Mouse (Mus musculus) hindbrain, embryonic 13.5 days (tissue): Measurements from ENCODE around the gene Osbpl3. TPM values are rescaled to one million over a fixed set of nuclear protein-coding genes. Genes with fewer than 3 reads are reported as not detected.

Experiments used
- ATAC-seq: fragments of 200-750 bp; cut with Nextera tagmentation; 2 replicates; pipeline ENCODE4 v1.8.0; 2017; ENCODE audit warnings: moderate TSS enrichment; ENCODE audit not compliant: low FRiP score
- H3K27ac ChIP-seq: fragments of 300-500 bp; sonication (generic); 2 replicates; pipeline ENCODE4 v1.5.1; 2015; ENCODE audit warnings: inconsistent platforms, mild to moderate bottlenecking, moderate library complexity
- H3K27me3 ChIP-seq: fragments of 300-500 bp; sonication (generic); 2 replicates; pipeline ENCODE4 v1.6.1; 2015; ENCODE audit warnings: mild to moderate bottlenecking, inconsistent platforms
- H3K36me3 ChIP-seq: fragments of 300-500 bp; sonication (generic); 2 replicates; pipeline ENCODE4 v1.6.1; 2015; ENCODE audit warnings: mild to moderate bottlenecking, inconsistent platforms
- H3K4me1 ChIP-seq: fragments of 300-500 bp; sonication (generic); replicated peaks from 2 replicates; pipeline ENCODE4 v1.6.1; 2015; ENCODE audit warnings: inconsistent platforms
- H3K4me2 ChIP-seq: fragments of 300-500 bp; sonication (generic); 2 replicates; pipeline ENCODE4 v1.6.1; 2015; ENCODE audit warnings: inconsistent platforms, mild to moderate bottlenecking, moderate library complexity
- H3K4me3 ChIP-seq: fragments of 300-500 bp; sonication (generic); 2 replicates; pipeline ENCODE4 v1.5.1; 2015; ENCODE audit warnings: mild to moderate bottlenecking, inconsistent platforms
- H3K9ac ChIP-seq: fragments of 300-500 bp; sonication (generic); 2 replicates; pipeline ENCODE4 v1.6.1; 2015; ENCODE audit warnings: mild to moderate bottlenecking, inconsistent platforms
- H3K9me3 ChIP-seq: fragments of 300-500 bp; sonication (generic); 2 replicates; pipeline ENCODE4 v1.6.1; 2016; ENCODE audit warnings: inconsistent platforms
- whole genome bisulfite sequencing: fragments of 180-500 bp; shearing (Covaris S2); methylation state at CpG from one replicate; pipeline ENCODE4 v1.1.7; 2015; 5-methylcytosine and 5-hydroxymethylcytosine counted together
- polyA plus RNA-seq: library from polyadenylated mRNA; unstranded; fragments of >200 nt; fragmentation: Nextera tagmentation; extraction: Ambion mirVana; gene quantifications from 2 replicates; pipeline ENCODE4 v1.2.1, GENCODE M21; 2015

The Osbpl3 gene
- polyA plus RNA-seq, 1 experiment from 2014 or later: 4.8 TPM

- Histone ChIP-seq H3K4me3 (no peak overlapping the region), H3K36me3 (no peaks in the 10 kb centered on the region), H3K4me2 (no peak overlapping the region), H3K9ac (no peak overlapping the region), H3K27me3 (no peaks in the 10 kb centered on the region), H3K4me1 (no peaks in the 10 kb centered on the region), H3K9me3 (no peaks in the 10 kb centered on the region; the same call in 1 of the 2 replicates), H3K27ac (no peak overlapping the region)
- no peak for ATAC-seq
- 88% methylated on average over 9 of the region's 9 CpGs for WGBS
Measured at GRCm38 (mm10) chr6:50464690-50465485, 8.9 kb upstream of the Osbpl3 start.

DNA sequence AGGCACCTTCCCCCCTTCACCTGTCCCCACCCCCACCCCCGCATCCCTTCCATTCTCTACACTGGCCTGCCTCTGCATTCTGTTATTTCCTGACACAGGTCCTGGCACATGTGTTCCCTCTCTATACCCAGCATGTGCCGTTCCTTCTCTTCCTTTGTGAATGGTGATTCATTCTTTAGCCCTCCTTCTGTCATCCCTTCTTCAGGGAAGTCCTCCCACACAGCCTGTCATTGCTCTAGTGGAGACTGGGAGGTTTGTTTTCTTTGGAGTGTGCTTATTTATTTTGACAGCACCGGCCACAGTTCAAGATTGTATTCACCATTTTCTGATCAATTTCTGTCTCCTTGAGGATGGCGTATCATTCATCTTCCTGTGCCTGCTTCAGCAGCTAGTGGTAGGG lies 6.0 kb upstream of the Osbpl3 start:
- H3K36me3 ChIP-seq: no peaks in the 10 kb centered on the region
- no peak overlapping the region for H3K4me3 ChIP-seq
- no peaks in the 10 kb centered on the region for H3K4me1 ChIP-seq
- ATAC-seq: no peak
- H3K27me3 ChIP-seq: peaks cover 6% of the 10 kb centered on the region; the same call in 1 of the 2 replicates
- no peaks in the 10 kb centered on the region; the same call in 1 of the 2 replicates for H3K9me3 ChIP-seq
- H3K27ac ChIP-seq: no peak overlapping the region
- H3K4me2 ChIP-seq: no peak overlapping the region
- H3K9ac ChIP-seq: no peak overlapping the region
- 77% methylated on average over 4 of the region's 4 CpGs for WGBS

GRCm38 (mm10) chr6:50461585-50461984 lies 5.6 kb upstream of the Osbpl3 start:
- 90% methylated on average over 3 of the region's 3 CpGs for WGBS
- no peaks in the 10 kb centered on the region for H3K36me3 ChIP-seq
- no peak overlapping the region for H3K4me3 ChIP-seq
- peaks cover 3% of the 10 kb centered on the region for H3K4me1 ChIP-seq
- no peak for ATAC-seq
- no peak overlapping the region for H3K27ac ChIP-seq
- peaks cover 10% of the 10 kb centered on the region; the same call in 1 of the 2 replicates for H3K27me3 ChIP-seq
- H3K4me2 ChIP-seq: no peak overlapping the region
- H3K9me3 ChIP-seq: no peaks in the 10 kb centered on the region; the same call in 1 of the 2 replicates
- H3K9ac ChIP-seq: no peak overlapping the region

DNA sequence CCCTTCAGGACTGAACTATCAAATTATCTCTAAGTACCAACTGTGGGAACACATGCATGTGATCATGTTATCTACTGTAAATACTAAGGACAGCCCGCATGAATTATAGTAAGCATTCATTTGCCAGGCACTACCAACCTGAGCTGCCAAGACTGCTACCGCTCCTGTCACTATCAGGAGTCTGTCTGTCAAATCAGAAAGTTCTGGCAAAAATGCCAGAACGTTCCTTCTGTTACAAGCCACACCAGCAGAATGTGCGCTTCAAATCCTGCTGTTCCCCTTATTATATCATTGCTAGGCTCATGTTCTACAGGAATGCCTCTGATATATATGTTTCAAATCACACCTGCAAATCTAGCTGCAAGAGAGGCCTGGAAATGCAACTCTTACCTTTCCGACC lies 4.6 kb upstream of the Osbpl3 start:
- Histone ChIP-seq H3K9ac (no peak overlapping the region), H3K27me3 (peaks cover 10% of the 10 kb centered on the region; the same call in 1 of the 2 replicates), H3K4me1 (peaks cover 8% of the 10 kb centered on the region), H3K27ac (no peak overlapping the region), H3K4me2 (no peak overlapping the region), H3K4me3 (no peak overlapping the region), H3K9me3 (no peaks in the 10 kb centered on the region; the same call in 1 of the 2 replicates), H3K36me3 (no peaks in the 10 kb centered on the region)
- 91% methylated on average over 5 of the region's 5 CpGs for WGBS
- ATAC-seq: no peak

GRCm38 (mm10) chr6:50460246-50460645 lies 4.2 kb upstream of the Osbpl3 start:
- ATAC-seq: no peak
- H3K4me2 ChIP-seq: no peak overlapping the region

DNA sequence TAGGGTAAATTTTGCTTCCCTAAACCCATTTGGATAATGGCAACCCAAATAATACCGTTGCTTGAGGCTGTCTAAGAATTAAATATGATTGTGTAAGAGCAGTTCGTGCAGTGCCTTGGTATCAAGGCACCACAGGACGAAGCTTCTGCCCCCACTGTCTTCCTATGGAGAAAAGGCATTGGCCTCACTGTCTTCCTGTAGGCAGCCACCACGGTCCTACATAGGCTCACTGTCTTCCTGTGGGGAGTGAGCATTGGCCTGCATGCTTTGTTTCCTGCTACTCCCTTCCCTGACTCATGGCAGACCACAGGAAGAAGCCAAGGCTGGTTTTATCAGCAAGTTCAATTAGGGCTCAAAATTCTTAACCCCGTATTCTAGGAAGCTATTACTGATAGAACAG lies 3.3 kb upstream of the Osbpl3 start:
- WGBS: 79% methylated on average over 5 of the region's 5 CpGs
- Histone ChIP-seq H3K4me3 (no peak overlapping the region), H3K27me3 (peaks cover 18% of the 10 kb centered on the region; the same call in 1 of the 2 replicates), H3K27ac (no peak overlapping the region), H3K36me3 (no peaks in the 10 kb centered on the region), H3K4me1 (peaks cover 17% of the 10 kb centered on the region), H3K9me3 (no peaks in the 10 kb centered on the region; the same call in 1 of the 2 replicates), H3K9ac (no peak overlapping the region), H3K4me2 (no peak overlapping the region)
- no peak for ATAC-seq

More at GRCm38 (mm10) chr6:50460246-50460645, 4.2 kb upstream of the Osbpl3 start:
- no peaks in the 10 kb centered on the region for H3K36me3 ChIP-seq
- H3K9me3 ChIP-seq: no peaks in the 10 kb centered on the region; the same call in 1 of the 2 replicates
- H3K4me3 ChIP-seq: no peak overlapping the region
- no peak overlapping the region for H3K27ac ChIP-seq
- peaks cover 10% of the 10 kb centered on the region for H3K4me1 ChIP-seq
- peaks cover 10% of the 10 kb centered on the region; the same call in 1 of the 2 replicates for H3K27me3 ChIP-seq
- no peak overlapping the region for H3K9ac ChIP-seq

GRCm38 (mm10) chr6:50457551-50458348 lies 1.7 kb upstream of the Osbpl3 start:
- ATAC-seq: no peak
- H3K36me3 ChIP-seq: no peaks in the 10 kb centered on the region
- H3K4me1 ChIP-seq: peaks cover 24% of the 10 kb centered on the region
- H3K4me3 ChIP-seq: no peak overlapping the region
- H3K27me3 ChIP-seq: peaks cover 21% of the 10 kb centered on the region; the same call in 1 of the 2 replicates
- no peak overlapping the region for H3K4me2 ChIP-seq
- H3K9me3 ChIP-seq: no peaks in the 10 kb centered on the region
- H3K9ac ChIP-seq: no peak overlapping the region
- WGBS: 90% methylated on average over 12 of the region's 12 CpGs
- H3K27ac ChIP-seq: no peak overlapping the region

- WGBS: 53% methylated on average over 14 of the region's 14 CpGs
- ATAC-seq: 0 out of 2 replicates have a peak, but pooled peaks have one; percentile 5
- peak overlapping the region; percentile 95 for H3K4me2 ChIP-seq
- H3K9ac ChIP-seq: no peak overlapping the region
- H3K4me3 ChIP-seq: peak overlapping the region; percentile 64
- H3K4me1 ChIP-seq: peaks cover 24% of the 10 kb centered on the region
- no peaks in the 10 kb centered on the region for H3K9me3 ChIP-seq
- H3K27me3 ChIP-seq: peaks cover 21% of the 10 kb centered on the region; the same call in 1 of the 2 replicates
- H3K27ac ChIP-seq: no peak overlapping the region
- H3K36me3 ChIP-seq: no peaks in the 10 kb centered on the region
Measured at GRCm38 (mm10) chr6:50456706-50457105, 705 bp upstream of the Osbpl3 start.

DNA sequence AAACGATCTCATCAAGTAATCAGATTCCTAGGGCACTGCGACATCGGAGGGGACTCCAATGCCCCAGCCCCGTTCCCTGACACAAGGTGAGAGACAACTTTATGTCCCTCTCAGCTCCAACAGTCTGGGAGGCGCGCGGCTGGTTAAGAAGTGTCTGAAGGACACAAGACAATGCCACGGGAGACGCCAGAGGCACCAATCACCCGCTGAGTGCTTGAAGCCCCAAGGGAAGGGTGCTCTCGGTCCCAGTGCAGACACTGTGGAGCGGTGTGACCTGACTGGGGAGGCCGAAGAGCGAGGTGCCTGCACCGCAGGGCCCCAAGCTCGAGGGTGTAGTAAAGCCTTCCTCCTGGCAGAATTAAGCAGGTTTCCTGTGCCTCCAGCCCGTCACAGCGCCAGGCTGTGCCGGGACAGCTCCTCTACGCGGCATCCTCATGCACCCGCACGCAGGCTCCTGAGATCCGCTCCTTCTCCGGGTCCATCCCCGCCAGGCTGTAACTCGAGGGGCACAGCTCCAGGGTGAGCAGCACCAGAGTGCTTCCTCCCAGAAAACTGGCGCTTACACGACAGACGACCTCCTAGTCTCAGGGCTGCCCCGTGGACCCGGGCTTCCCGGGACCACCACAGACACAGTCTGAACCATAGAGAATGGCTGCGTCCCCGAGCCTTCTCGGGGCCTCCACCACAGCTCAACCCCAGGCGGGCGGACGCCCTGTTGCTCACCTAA lies 736 bp downstream of the Osbpl3 start:
- ATAC-seq: peak; percentile 59
- peak overlapping the region; percentile 95 for H3K4me2 ChIP-seq

GRCm38 (mm10) chr6:50453651-50454050 lies 2.4 kb downstream of the Osbpl3 start:
- no peak overlapping the region for H3K27ac ChIP-seq
- H3K4me1 ChIP-seq: peaks cover 24% of the 10 kb centered on the region
- no peaks in the 10 kb centered on the region for H3K9me3 ChIP-seq
- no peak overlapping the region for H3K9ac ChIP-seq
- 53% methylated on average over 6 of the region's 6 CpGs for WGBS
- no peak for ATAC-seq
- no peak overlapping the region for H3K4me3 ChIP-seq
- H3K36me3 ChIP-seq: no peaks in the 10 kb centered on the region
- peaks cover 21% of the 10 kb centered on the region; the same call in 1 of the 2 replicates for H3K27me3 ChIP-seq
- H3K4me2 ChIP-seq: no peak overlapping the region

More for the DNA sequence above, 736 bp downstream of the Osbpl3 start:
- peak overlapping the region; percentile 77 for H3K9ac ChIP-seq
- peaks cover 24% of the 10 kb centered on the region for H3K4me1 ChIP-seq
- no peaks in the 10 kb centered on the region for H3K9me3 ChIP-seq
- H3K36me3 ChIP-seq: no peaks in the 10 kb centered on the region
- H3K4me3 ChIP-seq: peak overlapping the region; percentile 64
- H3K27me3 ChIP-seq: peaks cover 21% of the 10 kb centered on the region; the same call in 1 of the 2 replicates
- peak overlapping the region; percentile 55; the same call in 1 of the 2 replicates for H3K27ac ChIP-seq
- under 1% methylated on average over 39 of the region's 39 CpGs for WGBS

DNA sequence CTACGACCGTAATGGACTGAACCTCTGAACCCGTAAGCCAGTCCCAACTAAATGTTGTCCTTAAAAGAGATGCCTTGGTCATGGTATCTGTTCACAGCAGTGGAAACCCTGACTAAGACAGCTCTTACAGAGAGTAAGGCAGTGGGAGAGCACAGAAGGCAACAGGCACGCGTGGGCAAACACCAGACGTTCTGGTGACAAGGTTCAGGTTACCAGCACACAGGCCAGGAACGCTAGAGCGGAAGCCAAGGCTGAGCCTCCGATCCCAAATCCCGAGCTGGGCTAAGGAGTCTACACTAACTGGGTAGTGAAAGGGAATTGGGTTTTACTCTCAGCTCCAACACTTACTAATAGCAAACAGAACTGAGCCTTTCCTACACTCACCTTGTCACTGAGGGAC lies 3.8 kb downstream of the Osbpl3 start:
- Histone ChIP-seq H3K27ac (no peak overlapping the region), H3K9ac (no peak overlapping the region), H3K4me3 (no peak overlapping the region), H3K4me2 (no peak overlapping the region), H3K36me3 (no peaks in the 10 kb centered on the region), H3K9me3 (no peaks in the 10 kb centered on the region), H3K27me3 (peaks cover 17% of the 10 kb centered on the region; the same call in 1 of the 2 replicates), H3K4me1 (peaks cover 24% of the 10 kb centered on the region)
- no peak for ATAC-seq
- WGBS: 93% methylated on average over 10 of the region's 10 CpGs
